In genomic region chrX:167208978-167209754, GRCm38 (mm10) we compare ENCODE assay signal across 8 mouse cellular contexts. TPM values are rescaled to one million over a fixed set of nuclear protein-coding genes. Genes with fewer than 3 reads are reported as not detected.
A peak's percentile ranks its signal among the peaks of the same experiment; 100 is the strongest.
DNase-seq lines count a peak whose midpoint lies in the region; ATAC-seq and TF ChIP-seq lines count a peak whose summit lies in the region.

TSS of gene Tmsb4x (minus strand) at chrX:167209315.

- H3K4me3 ChIP-seq in heart, embryonic 12.5 days: peak within 1 kb of the TSS; percentile 77
- peak within 1 kb of the TSS; percentile 58 for H3K4me3 ChIP-seq in kidney, postnatal 0 days (replicated peaks; ENCODE audit: low read depth, low read length)
- peak within 1 kb of the TSS; percentile 60 for H3K4me3 ChIP-seq in liver, embryonic 12.5 days

- peak; percentile 91 for DNase-seq in A20 (ENCODE audit: low read depth, low spot score)
- peak; percentile 88 for DNase-seq in brain, adult 2 months (ENCODE audit: low read depth, low spot score)
- DNase-seq in kidney, postnatal 0 days (ENCODE audit: low spot score): peak; percentile 82
- peak; percentile 90 for DNase-seq in naive thymus-derived CD4-positive, alpha-beta T cell, adult 2 months (ENCODE audit: low read depth)
- DNase-seq in splenic B cell, adult 2 months (ENCODE audit: low read depth, low spot score): peak; percentile 93

- H3K9me3 ChIP-seq in heart, embryonic 12.5 days (replicated peaks): no peaks in the 10 kb centered on the region
- H3K9me3 ChIP-seq in kidney, postnatal 0 days (replicated peaks; ENCODE audit: low read length): no peaks in the 10 kb centered on the region
- H3K9me3 ChIP-seq in liver, embryonic 12.5 days (replicated peaks): no peaks in the 10 kb centered on the region

- no peak for ATAC-seq in erythroid progenitor cell, adult 5-6 weeks (replicated peaks; ENCODE audit: low FRiP score, poor library complexity, severe bottlenecking)
- peak; percentile 83 for ATAC-seq in heart, embryonic 12.5 days (ENCODE audit: insufficient number of reproducible peaks, low FRiP score)
- ATAC-seq in kidney, postnatal 0 days (replicated peaks; ENCODE audit: low FRiP score, low read depth): peak; percentile 81
- ATAC-seq in liver, embryonic 12.5 days: peak; percentile 86

- WGBS in heart, embryonic 12.5 days: 12% methylated on average over 39 of the region's 39 CpGs
- 35% methylated on average over 39 of the region's 39 CpGs for WGBS in kidney, postnatal 0 days
- WGBS in liver, embryonic 12.5 days (ENCODE audit: insufficient replicate concordance): 12% methylated on average over 39 of the region's 39 CpGs

- no peaks in the 10 kb centered on the region for H3K27me3 ChIP-seq in heart, embryonic 12.5 days (replicated peaks)
- H3K27me3 ChIP-seq in kidney, postnatal 0 days (ENCODE audit: insufficient read depth, low read length): no peaks in the 10 kb centered on the region
- peaks cover 30% of the 10 kb centered on the region for H3K27me3 ChIP-seq in liver, embryonic 12.5 days (replicated peaks)
- H3K27me3 ChIP-seq in splenic B cell, adult 2 months (ENCODE audit: control insufficient read depth, insufficient read depth, low read length, poor library complexity, severe bottlenecking): no peaks in the 10 kb centered on the region

- H3K27ac ChIP-seq in heart, embryonic 12.5 days (ENCODE audit: poor library complexity, severe bottlenecking): peak within 1 kb of the TSS; percentile 95
- peak within 1 kb of the TSS; percentile 84 for H3K27ac ChIP-seq in kidney, postnatal 0 days
- H3K27ac ChIP-seq in liver, embryonic 12.5 days: peak within 1 kb of the TSS; percentile 67

- H3K9ac ChIP-seq in heart, embryonic 12.5 days: peak within 1 kb of the TSS; percentile 93
- peak within 1 kb of the TSS; percentile 71 for H3K9ac ChIP-seq in kidney, postnatal 0 days (ENCODE audit: low read depth, low read length)
- H3K9ac ChIP-seq in liver, embryonic 12.5 days: peak within 1 kb of the TSS; percentile 68

- H3K4me1 ChIP-seq in heart, embryonic 12.5 days (replicated peaks): peaks cover 19% of the 10 kb centered on the region
- no peaks in the 10 kb centered on the region for H3K4me1 ChIP-seq in kidney, postnatal 0 days (replicated peaks; ENCODE audit: insufficient read depth, low read length)
- 0 out of 2 replicates have a peak, but pooled peaks cover 11% of the 10 kb centered on the region for H3K4me1 ChIP-seq in liver, embryonic 12.5 days

- peak within 1 kb of the TSS; percentile 71 for H3K4me2 ChIP-seq in heart, embryonic 12.5 days
- H3K4me2 ChIP-seq in kidney, postnatal 0 days (ENCODE audit: low read length): peak within 1 kb of the TSS; percentile 51
- H3K4me2 ChIP-seq in liver, embryonic 12.5 days: peak within 1 kb of the TSS; percentile 73

- no peak for TF ChIP-seq CTCF in kidney, postnatal 0 days (IDR thresholded peaks at IDR 0.05; ENCODE audit: low read depth)

- H3K36me3 ChIP-seq in heart, embryonic 12.5 days: peaks cover 6% of the 10 kb centered on the region; the same call in 1 of the 2 replicates
- H3K36me3 ChIP-seq in kidney, postnatal 0 days (ENCODE audit: insufficient read depth, low read length): no peaks in the 10 kb centered on the region
- no peaks in the 10 kb centered on the region for H3K36me3 ChIP-seq in liver, embryonic 12.5 days
- H3K36me3 ChIP-seq in splenic B cell, adult 2 months (ENCODE audit: control insufficient read depth, insufficient read depth, low read length, poor library complexity, severe bottlenecking): peaks cover 13% of the 10 kb centered on the region; the same call in 1 of the 2 replicates

RNA-seq across cellular contexts. Expression of gene Tmsb4x, which starts in this region (rescaled TPM):
- total RNA-seq in erythroid progenitor cell, adult 5-6 weeks (2015; ENCODE audit: low replicate concordance): 1,554 and 1,569 TPM in 2 replicates
- 487 and 758 TPM in 2 replicates for total RNA-seq in erythroid progenitor cell, adult 5-6 weeks (2017; ENCODE audit: low replicate concordance)
- 3,404 and 3,505 TPM in 2 replicates for polyA plus RNA-seq in heart, embryonic 12.5 days (2016; fragmentation: Nextera tagmentation; extraction: Ambion mirVana)
- polyA plus RNA-seq in kidney, postnatal 0 days (2015; fragmentation: Nextera tagmentation; extraction: Ambion mirVana): 3,825 and 4,073 TPM in 2 replicates
- polyA plus RNA-seq in liver, embryonic 12.5 days (2016; fragmentation: Nextera tagmentation; extraction: Ambion mirVana): 1,414 and 1,473 TPM in 2 replicates
